Mouse (Mus musculus): Measurements from ENCODE around the gene Gtsf1.
A peak's percentile ranks its signal among the peaks of the same experiment; 100 is the strongest.
"Not testable (repeated sequence)": the region's sequence is repeated elsewhere in the genome, so short reads cannot be mapped to it uniquely, and the experiment has no call there.

Gtsf1 gene

DNA sequence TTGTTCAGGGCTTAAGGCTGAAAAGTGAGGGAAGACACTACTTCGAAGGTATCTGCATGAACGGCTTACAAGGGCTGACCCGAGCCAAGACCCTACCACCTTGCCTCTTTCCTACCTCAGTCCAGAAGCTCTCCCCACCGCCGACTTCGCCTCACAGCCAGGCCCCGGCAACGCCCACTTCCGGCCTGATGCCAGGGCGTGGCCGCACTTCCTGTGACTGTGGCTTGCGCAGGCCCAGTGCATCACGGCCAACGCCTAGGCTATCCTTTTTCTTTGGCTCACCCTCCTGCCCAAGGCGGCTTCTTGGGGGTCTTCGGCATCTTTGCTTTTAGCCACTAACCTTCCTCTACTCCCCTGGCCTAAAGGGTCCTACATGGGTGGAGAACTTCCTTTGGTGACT is at the start of gene Gtsf1:
Gtsf1 (minus strand) TSS at position 230 of the 400 bp plus-strand sequence.
- no peak for DNase-seq

DNA sequence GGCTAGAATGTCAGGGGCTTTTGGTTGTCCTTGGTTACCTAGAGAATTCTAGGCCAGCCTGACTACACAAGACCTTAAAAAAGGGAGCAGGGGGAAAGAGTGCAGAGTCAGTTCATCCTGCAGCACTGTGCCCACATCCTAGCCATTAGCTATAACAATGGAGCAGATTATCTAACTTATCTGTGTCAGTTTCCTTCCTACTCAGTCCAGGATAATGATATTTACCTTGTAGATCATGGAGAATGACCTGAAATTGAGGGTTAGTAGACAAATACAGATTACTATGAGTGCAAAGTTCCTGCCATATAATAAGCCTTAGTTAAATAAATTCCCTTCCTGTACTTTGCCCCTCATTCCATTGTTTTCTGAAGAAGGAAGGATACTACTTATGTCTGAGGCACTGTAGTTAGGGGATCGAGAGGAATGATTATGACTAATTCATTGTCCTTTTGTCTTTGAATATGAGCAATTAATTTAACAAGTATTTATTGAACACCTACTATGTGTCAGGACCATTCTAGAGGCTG is 48.9 kb upstream of the Gtsf1 start:
- peak; percentile 49 for DNase-seq

DNA sequence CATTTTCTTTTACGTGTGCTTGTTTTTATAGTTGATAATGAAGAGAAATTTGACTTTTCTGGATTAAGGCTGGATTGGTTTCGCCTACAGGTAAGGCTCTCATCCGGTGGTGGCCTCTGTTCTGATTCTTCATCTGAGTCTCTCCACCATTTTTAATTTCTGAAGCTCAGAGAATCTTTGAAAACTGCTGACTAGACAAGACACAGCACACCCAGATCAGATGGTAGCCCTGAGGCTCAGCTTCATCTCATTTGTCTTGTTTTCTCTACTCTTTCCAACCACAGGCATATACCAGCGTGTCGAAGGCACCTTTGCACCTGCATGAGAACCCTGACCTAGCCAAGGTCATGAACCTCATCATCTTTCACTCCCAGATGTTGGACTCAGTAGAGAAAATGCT is 43.5 kb upstream of the Gtsf1 start:
- DNase-seq: peak; percentile 64

DNA sequence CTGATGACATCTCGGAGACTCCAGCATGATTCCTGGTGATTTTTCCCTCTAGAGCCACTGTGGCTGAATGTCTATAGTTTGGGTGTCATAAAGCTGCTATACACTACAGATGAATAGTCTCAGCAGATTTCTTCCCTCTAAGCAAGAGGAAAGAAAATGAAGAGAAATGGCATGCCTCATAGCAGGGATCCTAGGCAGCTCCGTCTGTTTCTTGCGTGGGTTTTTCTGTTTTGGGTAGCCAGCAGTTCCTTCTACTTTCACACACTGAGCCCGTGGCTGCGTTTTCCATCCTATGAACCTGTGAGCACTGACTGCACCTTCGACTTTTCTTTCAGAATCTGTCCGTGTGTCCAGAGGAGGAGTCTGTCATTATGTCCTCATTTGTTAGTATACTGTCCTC is 42.9 kb upstream of the Gtsf1 start:
- no peak for DNase-seq

DNA sequence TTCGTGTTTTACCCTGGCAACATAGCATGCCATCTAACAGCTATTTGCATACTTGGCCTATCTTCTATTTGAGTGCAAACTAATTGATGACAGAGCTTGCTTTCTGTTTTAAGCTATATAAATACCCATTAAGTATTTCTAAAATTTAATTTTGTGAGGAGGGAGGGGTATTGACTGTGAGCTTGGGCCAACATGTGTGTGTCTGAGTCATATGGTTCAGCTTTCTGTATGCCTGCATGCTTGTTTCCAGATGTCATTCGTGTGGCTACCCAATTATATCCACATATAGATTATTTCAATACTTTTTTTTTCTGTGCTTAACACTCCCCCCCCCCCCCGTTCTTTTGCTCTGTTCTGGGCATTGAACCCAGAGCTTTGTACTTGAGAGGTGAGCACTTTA is 42.0 kb upstream of the Gtsf1 start:
- DNase-seq: peak; percentile 10

DNA sequence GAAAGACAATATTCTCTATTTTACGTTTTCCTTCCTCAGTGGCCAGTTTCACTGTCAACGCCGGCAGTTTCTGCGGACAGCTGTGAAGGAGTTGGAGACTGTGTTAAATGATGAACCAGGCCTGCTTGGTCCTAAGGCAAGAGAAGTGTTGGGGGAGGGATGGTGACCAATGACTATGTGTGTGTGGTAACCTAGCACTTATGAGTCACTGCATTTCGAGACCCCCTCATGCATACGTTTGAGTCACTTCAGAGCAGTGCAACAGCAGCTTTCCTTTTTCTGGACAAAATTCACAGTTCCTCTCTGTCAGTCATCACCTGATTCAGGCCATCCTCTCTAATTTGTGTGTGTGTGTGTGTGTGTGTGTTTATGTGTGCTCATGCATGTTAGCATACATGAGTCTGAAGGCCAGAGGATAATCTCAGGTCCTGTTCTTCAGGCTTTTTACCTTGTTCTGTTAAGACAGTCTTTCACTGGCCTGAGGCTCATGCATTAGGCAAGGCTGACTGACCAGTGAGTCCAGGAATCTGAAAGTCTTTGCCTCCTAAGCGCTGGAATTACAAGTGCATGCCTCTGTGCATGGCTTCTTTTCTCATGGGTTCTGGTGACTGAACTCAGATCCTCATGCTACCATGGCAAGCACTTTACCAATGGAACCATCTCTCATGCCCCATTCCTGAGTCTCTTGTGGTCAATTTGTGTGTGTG is 41.4 kb upstream of the Gtsf1 start:
- DNase-seq: peak; percentile 56

DNA sequence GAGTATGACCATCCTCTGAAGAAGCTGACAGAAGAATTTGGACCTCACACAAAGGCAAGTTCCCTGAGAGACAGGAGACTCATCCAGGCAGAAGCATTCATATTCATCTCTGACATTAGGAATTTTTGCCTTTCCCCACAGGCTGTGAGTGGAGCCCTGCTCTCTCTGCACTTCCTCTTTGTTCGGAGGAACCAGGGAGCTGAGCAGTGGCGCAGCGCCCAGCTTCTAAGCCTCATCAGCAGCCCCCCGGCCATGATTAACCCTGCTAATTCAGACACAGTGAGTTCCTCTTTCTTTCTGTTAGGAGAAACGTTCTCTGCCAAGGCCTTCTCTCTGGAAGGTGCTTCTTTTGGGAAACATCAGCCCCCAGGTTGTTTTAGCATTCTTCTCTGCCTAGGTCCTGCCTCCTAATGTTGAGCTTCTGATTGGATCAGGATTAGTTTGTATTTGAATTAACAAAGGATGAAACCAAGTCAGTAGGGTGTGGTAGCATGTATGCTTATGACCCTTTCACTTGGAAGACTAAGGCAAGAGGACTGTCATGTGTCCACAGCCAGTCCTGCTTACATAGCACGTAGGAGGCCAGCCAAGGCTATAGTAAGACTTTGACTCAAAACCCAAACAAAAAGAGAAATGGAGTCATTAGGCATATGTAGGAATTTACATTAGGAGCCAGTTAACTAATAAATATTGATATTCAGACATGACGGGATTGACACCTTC is 32.4 kb upstream of the Gtsf1 start:
- DNase-seq: peak; percentile 96

DNA sequence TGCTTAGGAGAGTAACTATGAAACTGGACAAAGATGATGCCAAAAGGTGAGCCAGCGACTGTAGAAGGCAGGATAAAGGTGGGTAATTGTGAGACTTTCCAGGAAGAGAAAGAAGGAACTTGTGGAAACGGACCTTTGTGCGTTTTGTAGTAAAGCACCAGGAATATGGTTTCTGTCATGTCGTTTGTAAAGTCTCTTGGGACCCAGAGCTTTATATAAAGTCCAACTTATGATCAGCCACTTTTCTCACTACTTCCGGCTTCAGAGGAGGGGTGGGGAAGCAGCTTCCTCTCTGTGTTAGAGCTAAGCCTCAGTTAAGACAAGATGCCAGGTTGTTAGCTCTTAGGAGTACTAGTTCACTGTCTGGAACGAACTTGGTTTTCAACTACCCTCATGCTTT is 24.2 kb upstream of the Gtsf1 start:
- peak; percentile 52 for DNase-seq

DNA sequence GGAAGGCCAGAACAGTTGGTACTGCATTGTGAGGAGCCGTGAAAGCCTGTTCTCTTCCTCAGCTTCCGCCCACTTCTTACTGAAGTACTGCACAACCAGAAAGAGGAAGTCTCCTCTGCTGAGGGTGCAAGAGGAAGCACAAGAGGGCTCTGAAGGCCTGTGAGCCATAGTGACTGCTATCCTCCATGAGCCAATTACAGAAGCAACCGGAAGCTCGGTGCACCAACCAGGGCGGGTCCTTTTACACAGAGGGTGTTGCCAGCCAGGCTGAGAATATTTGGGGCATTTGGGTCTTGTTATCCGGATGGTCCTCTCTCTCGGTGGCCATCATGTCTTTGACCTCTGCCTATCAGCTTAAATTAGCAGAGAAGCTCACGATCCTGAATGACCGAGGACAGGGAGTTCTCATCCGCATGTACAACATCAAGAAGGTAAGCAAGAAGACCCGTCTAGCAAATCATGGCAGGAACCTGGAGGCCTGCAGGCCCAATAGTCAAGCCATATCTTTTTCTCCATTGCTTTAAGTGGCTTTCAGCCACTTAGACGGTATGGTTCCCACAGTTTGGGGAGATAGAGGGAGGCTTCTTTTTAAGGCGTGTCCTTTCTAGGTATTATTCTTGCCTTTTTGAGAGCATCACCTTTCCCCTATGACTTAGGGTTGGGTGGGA is 23.4 kb upstream of the Gtsf1 start, which contains the start of gene Nckap1l:
Nckap1l (plus strand) TSS at position 244 of the 668 bp plus-strand sequence.
- peak; percentile 99 for DNase-seq

DNA sequence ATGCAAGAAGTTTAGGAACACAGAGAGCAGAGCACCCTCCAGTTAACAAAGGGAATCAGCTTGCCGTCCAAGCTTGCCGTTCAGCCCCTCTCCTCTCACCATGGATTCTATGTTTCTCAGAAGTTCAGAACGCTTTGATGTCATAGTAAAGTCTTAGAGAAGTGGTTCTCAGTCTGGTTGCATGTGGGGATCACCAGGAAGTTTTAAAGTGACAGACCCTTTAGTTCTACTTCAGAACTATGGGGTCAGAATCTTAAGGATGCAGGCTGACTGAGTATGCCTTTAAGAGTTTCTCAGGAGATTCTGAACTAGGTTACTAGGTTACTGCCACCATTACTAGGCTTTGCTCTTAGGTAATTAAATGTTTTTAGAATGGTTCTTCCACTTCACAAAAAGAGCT is 18.1 kb upstream of the Gtsf1 start, which contains the start of gene Gtsf2:
Gtsf2 (minus strand) TSS at position 101 of the 400 bp plus-strand sequence.
- peak; percentile 5 for DNase-seq

DNA sequence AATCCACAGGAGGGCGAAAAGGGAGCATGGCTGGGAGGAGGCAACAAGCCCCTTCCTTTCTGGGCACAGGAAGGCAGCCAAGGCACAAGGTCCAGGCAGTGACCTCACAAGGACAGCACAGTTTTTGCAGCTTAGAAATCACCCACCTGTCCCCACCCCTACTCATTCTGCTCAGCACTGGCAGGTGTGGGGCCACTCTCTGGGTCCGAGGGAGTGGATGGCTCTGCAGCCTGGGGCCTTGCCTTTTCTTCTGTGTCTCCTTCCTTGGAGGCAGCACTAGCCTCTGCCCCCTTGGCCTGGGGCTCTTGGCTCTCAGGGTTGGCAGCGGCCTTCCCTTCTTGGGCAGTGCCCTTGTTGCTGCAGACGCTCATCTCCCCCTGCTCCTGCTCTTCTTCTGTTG is 15.7 kb upstream of the Gtsf1 start:
- DNase-seq: peak; percentile 82

DNA sequence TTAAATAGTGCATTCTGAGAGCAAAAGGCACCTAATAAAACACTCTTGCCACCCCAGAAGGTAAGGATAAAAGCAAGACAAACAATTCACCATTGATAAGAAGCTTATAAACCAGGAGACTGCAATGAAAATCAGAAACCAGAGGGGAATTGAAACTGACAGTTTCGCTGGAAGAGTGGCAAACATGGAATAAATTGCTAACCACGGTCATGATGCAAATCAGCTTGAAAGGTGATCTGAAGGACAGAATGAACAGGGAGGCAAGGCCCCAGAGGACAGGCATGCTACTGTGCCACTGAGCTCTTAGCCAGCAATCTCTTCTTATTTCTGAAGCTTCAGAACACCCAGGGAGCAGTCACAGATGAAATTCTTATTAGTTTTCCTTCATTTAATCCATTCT is 3.3 kb downstream of the Gtsf1 start:
- DNase-seq: no peak

DNA sequence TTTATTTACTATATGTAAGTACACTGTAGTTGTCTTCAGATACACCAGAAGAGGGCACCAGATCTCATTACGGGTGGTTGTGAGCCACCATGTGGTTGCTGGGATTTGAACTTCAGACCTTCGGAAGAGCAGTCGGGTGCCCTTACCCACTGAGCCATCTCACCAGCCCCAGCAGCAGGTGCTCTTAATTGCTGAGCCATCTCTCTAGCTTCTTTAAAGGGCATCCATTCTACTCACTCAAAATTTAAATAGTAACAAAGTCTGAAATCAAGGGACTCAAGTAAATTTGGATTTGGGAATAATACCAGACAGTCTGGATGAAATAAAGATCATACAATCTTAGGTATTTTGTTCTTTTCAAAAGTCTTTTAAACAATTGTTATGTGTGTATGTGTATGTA is 24.7 kb downstream of the Gtsf1 start:
- DNase-seq: not testable (repeated sequence)

DNA sequence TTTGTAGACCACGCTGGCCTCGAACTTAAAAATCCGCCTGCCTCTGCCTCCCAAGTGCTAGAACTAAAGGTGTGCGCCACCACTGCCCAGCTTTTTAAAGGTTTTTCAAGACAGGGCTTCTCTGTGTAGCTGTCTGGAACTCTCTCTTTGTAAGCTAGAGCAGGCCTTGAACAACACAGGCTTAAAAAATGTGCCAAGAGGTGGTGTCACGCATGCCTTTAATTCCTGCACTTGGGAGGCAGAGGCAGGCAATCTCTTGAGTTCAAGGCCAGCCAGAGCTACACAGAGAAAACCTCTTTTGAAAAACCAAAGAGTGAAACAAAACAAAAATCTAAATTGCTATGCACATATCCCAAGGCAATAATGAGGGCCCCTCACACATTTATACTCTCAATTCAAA is 28.9 kb downstream of the Gtsf1 start:
- no peak for DNase-seq

DNA sequence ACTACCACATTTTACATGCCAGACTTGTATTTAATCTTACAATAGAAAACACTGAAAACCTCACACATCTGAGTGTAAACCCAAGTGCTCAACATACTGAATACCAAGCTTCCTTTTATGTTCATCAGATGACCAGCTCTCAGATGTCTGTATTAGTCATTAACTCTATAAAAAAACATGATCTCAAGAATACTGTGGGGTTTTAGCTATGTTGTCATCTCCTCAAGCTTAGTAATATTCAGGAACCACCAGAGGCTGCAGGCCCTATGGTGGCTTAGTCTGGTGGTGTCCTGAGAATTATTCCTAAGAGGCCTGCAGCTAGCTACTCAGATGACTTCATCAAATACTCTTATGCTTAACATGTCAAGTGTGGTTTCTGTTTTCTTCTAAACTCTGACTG is 36.7 kb downstream of the Gtsf1 start:
- peak; percentile 85 for DNase-seq

DNA sequence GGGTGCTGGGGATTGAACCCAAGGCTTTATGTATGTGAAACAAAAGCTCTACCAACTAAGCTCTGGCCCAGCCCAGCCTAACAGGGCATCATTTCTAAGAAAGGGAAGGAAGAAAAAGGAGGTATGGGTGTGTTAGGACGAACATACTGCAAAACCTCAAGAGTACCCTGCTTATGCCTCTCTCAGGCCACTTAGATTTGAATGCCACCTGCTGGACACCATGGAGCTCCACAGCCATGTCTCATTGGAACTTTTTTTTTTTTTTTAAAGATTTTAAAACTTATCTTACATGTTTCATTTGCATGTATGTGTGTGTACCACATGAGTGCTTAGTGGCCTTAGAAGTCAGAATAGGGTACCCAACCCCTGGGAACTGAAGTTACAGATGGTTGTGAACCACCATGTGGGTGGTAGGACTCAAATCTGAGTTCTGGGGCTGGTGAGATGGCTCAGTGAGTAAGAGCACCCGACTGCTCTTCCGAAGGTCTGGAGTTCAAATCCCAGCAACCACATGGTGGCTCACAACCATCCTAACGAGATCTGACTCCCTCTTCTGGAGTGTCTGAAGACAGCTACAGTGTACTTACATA is 41.6 kb downstream of the Gtsf1 start:
- DNase-seq: peak; percentile 83

DNA sequence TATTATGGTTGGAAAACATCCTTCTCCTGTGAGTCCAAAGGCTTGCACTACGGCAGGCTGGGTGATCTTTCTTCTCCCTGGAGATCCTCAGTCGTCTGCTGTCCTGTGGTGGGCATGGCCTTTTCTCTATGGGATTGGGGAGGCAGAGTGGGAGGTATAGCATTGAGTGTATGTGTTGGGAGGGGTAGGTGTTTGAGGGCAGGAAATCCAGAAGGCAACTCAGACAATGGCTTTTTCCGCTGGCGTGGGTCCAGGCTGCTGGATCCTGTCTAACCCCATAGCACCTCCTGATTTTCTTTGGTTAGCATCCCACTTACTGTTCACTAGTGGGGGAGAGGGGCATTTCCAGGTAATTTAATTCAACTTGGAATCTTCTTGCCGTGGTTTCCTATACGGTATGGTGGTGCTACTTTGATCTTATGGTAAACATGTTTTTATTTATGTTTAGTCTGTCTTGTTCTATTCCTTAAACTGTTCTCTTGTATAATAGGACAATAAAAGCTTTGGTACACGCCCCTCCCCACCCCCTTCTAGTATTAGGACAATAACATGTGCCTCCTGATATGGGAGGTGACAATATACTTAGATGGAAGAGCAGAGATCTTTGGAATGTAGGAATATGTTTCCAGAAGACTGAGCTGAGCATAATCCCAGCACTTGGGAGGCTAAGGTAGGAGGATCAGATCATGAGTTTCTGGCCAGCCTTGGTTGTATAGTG is 46.3 kb downstream of the Gtsf1 start:
- peak; percentile 99 for DNase-seq

DNA sequence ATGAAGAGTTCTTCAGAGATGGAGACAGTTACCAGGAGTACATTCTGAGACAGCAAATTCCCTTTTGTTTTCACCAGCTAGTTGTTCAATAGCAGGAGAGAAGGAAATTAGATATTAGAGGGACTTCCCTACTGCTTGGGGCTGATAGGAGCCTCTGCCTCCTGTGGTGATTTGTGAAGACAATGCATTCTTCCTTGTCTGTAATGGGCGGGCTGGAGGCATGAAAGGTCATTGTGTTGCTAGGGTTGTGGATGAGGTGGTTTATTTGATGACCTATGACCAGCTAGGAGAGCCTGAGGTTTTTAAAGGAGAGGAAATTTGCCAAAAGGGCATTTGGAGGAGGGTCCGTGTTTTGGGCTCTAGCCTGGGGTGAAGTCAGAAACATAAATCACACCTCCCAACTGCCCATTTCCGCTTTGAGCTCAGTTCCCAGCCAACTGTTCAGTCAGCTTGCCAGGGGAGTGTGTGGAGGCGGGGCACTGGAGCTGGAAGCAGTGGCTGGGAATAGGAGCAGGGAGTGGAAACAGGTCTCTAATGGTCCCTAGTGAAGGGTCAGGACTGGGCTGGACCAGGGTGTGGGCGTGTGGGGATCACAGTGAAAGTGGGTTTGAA is 47.4 kb downstream of the Gtsf1 start:
- DNase-seq: peak; percentile 98

DNA sequence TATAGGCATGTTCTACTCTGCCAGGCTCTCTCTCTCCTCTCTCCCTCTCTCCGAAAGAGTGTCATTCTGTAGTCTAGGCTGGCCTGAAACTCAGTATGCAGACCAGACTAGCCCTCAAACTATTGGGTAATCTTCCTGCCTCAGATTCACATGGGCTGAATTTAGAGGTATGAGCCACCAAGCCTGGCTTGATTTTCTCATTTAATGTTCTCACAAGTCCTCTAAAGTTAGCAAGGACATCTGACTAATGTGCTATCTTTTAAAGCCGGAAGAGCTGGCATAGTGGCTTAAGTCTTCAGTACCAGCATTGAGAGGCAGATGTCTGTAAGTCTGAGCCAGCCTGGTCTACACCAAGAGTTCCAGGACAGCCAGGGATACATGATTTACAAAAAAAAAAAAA is 48.2 kb downstream of the Gtsf1 start:
- peak; percentile 66 for DNase-seq

DNA sequence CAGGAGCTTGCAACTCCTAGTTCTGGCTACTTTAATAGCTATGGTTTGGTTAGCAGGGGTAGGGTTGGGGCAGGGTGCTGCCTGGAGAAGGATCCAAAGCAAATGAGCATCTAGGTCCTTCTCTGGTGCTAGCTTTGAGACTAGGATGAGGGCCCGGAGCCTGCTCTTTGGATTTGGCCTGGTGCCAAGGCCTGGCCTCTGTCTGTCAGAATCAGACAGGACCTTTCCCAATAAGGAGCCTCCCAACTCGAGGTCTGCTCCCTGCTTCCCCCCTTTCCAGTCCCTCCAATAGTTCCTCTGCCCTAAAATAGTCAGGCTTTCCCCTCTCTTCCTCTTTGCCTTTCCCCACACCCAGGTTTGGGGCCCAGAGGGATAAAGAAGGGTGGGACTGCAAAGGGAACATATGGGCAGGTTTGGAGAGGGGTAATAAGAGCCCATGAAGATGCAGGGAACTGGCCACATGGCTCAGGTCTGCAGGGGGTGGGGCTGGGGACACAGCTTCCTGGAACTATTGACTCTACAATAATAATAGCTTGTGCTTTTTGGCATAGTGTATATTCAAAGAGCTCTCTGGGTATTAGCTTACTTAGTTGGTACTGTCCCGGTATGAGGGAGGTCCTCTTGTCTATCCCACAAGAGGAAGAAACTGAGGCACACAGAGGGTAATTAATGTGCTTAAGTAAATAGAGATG is 51.5 kb downstream of the Gtsf1 start:
- no peak for DNase-seq
